Mouse (Mus musculus) c-Kit-positive CD71-negative TER-119-negative erythroid progenitor cells, embryonic 14.5 days (primary cell): ENCODE data around the gene Scyl1.

Experiments
- DNase-seq: peaks from one replicate; pipeline ENCODE4 v3.0.0-alpha.2; 2013; ENCODE audit warnings: low read depth

Scyl1 gene

GRCm38 (mm10) chr19:5742241-5742641, 29.0 kb downstream of the Scyl1 start:
- no peak for DNase-seq

DNA sequence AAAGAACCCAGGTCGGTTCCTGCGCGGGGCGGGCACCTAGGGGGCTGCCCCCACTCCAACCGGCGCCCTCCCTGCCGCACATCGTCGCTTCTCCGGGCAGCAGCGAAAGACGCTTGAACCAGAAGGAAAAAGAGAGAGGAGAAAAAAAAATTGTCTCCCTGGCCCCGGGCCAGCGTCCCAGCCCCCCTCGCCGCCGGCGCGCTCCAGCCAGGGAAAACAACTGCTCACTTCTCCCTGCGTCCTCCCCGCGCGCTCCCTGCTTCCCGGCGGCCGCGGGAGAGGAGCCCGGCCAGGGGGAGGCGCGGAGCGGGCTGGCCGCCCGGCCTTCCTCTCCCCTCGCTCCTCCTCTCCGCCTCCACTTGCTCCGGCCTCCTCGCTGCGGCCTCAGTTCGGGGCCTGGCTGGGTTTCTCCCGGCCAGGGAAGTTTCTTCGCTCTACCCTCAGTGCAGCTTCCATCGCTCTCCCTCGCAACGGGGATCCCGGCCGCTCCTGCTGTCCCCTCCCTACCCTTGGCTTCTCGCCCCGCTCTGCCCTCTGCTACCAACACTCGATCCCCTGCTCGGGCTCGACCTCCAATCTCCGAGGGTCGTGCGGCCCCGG, 29.5 kb downstream of the Scyl1 start:
- DNase-seq = no peak

DNA sequence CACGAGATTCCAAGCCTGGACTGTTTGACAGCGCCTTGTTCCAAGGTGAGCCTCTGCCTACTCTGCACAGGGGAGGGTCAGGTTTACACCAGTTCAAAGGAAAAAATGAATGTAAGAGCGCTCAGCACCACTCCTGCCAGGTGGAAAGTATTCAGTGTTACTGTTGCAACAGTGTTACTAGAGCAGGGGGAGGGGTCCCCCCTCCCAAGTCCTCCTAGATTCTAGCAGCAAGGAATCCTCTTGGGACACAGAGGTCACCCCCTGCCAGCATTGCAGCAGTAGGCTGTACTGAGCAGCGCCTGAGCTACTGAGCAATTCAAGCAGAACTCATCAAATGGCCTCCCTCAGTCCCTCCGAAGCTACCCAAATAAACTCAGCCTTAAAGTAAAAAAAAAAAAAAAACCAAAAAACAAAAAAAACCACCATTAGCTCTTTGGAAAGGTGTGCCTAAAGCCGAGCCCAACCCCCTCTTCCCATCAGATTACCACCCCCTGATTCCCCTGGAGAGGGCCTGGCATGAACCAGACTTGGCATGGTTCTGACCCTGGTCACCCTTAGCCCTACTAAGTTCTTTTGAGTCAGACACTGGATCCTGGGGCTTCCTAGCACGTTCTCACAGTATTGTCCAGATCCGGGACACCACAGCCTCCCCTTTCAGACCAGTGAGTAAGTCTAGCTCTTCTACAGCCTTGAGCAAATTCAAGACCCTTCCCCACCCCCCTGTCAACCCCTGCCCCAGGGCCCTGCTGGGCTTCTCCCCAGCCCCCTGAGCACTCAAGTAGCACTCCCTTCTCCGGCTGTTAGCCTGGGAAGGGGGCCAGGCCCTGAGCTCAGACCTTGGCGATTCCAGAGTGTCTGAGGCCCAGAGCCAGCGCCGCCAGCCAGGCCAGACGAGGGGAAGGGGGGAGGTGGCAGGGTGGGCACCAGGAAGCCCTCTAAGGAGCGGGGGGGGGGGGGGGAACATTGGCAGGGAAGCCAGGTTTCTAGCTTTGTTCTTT, 30.6 kb downstream of the Scyl1 start, which contains the start of gene Ltbp3:
Gene Ltbp3, plus strand, starts transcription at position 585 of the 998 bp plus-strand sequence.
- no peak for DNase-seq

GRCm38 (mm10) chr19:5739446-5739845, 31.8 kb downstream of the Scyl1 start:
- no peak for DNase-seq

DNA sequence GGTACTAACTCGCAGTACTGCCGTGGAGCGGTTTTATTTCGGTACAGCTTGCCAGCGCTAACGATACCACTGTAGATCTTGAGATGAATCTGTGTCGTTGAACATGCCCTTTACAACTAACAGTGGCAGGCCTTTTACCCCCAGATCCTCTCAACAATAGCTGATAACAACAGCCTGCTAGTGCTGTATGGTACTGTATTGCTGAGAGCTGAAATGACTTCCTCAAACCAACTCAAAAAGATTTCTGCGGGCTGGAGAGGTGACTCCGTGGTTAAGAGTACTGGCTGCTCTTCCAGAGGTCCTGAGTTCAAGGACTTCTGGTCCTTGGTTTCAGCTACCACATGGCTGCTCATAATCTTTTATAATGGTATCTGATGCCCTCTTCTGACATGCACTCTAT, 36.9 kb downstream of the Scyl1 start:
- no peak for DNase-seq

- peak; percentile 90 for DNase-seq
Measured at GRCm38 (mm10) chr19:5731264-5731978, 39.8 kb downstream of the Scyl1 start.

DNA sequence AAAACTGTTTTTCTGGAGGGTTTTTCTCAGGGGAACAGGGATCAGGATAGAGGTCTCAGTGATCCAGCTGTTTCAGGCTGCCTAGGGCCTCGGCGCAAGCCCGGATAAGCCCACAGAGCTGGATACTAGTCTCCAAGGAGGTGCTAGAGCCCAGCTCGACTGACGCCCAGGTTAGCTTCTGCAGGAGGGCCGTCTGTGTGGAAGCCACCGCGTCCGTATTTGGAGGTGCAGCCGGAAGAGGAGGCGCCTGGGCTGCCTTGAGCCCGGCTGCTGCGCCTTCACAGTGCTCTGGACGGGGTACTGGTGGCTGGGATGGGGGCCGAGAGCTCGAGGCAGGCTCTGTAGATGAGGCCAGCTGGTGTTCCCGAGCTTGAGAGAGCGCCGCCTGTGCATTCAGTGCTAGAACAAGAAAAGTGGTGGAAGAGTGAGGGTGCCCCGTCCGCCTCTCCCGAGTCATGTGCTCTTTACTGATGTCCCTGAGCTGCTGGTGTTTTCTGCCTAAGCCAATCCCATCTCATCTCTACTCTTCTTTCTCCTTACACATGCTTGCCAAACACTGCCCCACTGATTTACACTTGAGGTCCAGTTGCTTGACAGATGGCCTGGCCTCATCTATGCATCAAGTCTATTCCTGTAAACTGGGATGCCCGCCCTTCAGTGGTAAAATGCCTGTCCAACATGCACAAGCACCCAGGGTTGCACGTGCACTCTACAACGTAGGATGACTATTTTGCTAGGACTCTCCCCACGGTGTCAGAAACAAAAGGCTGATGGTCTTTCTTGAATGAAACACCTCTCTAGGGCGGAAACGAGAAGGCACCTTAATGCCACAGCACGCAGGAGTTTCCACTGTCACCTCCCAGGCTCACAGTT, 40.7 kb downstream of the Scyl1 start:
- no peak for DNase-seq

DNA sequence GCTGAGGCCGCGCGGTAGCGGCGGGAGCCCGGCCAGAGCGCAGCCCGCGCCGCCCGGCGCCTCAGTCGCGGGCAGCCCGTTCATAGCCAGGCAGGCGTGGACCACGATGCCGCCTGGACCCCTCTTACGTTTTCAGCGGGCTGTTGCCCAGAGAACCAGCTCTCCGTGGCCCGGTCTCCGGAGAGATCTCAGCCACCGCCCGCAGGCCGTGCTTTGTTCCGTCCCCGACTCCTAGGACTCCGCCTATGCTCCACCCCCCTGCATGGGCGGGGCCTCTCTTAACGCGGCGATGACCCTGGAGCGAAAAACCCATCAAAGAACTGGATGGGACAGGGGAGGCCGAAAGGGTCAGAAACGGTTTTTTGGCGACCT, 41.8 kb downstream of the Scyl1 start, which contains the start of gene Fam89b:
Gene Fam89b, minus strand, starts transcription at position 210 of the 372 bp plus-strand sequence.
- DNase-seq = peak; percentile 85

DNA sequence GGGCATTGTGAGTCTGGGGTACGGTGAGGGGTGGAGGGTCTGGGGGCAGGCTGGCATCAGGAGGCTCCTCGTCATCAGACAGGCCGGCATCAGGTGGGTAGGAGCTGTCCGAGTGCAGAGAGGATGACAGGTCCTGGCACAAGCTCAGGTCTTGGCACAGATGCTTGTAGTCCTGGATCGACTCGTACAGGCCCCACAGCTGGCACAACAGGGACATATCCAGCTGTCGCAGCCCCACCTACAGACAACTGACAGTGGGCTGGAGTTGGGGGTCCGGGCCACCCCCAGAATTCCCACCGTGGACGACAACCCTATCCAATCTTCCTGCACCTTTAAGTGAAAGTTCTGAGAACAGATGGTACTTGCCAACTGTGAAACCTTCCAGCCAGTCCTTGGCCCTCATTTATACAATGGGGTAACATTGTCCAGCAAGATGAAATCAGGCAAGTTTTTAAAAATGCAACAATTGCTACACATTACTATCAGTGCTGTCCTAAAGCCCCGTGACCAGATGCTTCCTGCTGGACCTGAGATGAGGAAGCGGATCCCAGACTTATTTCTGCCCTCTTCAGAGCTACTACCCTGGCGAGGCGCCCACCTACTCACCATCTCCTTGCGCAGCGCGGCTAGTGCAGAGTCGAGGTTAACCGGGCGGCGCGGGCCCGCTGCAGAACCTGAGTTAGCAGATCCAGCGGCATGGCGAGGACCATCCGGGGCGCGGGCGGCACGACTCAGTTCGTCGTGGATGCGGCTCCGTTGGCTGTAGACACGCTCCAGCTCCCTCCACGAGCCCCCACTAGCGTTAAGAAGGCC, 42.4 kb downstream of the Scyl1 start:
- no peak for DNase-seq

DNA sequence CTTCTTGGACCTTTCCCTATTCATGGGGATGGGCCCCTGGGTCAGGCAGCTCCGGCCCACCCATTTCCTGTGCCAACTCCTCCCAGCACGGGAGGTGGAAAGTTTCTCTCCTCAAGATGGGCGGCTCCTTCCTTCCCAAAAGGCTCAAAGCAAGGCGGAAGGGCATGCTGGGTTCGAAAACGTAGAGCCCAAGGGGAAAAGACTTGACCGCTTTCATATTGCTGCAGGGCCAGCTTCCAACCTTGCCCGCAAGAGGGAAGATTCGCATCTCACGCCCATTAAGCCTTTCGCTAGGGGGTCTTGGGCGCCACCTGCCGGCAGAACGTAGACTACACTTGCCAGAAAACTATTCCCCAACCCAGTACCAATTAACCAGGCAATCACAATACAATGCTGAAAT, 43.5 kb downstream of the Scyl1 start:
- peak; percentile 81 for DNase-seq

- DNase-seq = no peak
Measured at GRCm38 (mm10) chr19:5726961-5727578, 44.1 kb downstream of the Scyl1 start.

DNA sequence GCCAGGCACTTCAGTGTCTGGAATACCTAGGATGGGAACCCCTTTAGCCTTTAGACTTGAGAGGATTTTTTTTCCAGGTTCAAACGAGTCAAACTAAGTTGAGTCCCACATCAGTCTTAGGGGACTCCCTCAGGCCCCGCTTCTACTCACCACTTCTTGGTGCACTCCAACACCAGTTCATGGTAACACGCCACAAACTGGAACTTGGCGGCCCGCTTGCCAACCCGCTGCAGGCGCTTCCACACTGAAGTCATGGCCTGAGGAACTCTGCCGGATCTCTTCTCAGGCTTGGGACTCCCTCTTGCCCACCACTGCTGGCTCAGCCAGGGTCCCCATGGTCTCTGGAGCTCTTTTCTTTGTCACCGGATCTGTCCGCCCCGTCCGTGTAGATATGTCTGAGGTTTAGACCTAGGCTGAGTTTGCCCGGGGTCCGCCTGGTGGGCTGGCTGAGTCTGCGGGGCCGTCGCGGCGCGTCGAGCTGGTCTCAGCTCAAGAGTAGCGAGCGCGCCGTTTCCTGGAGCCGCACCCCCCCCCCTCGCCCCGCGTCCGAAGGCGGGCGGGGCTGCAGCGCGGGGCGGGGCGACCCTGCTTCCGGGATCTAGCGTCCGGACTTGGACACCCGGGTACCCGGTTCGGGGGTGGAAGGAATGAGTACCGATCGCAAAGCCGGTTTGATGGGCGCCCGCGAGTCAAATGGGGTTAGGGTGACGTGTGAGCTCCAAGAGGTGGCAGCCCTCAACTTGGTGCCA, 45.3 kb downstream of the Scyl1 start, which contains the start of gene Ehbp1l1:
Gene Ehbp1l1, minus strand, starts transcription at position 551 of the 749 bp plus-strand sequence.
- DNase-seq = peak; percentile 63

- no peak for DNase-seq
Measured at GRCm38 (mm10) chr19:5725029-5725707, 46.1 kb downstream of the Scyl1 start.

GRCm38 (mm10) chr19:5724549-5724941, 46.7 kb downstream of the Scyl1 start:
- DNase-seq = peak; percentile 86

- no peak for DNase-seq
Measured at GRCm38 (mm10) chr19:5723934-5724548, 47.2 kb downstream of the Scyl1 start.

DNA sequence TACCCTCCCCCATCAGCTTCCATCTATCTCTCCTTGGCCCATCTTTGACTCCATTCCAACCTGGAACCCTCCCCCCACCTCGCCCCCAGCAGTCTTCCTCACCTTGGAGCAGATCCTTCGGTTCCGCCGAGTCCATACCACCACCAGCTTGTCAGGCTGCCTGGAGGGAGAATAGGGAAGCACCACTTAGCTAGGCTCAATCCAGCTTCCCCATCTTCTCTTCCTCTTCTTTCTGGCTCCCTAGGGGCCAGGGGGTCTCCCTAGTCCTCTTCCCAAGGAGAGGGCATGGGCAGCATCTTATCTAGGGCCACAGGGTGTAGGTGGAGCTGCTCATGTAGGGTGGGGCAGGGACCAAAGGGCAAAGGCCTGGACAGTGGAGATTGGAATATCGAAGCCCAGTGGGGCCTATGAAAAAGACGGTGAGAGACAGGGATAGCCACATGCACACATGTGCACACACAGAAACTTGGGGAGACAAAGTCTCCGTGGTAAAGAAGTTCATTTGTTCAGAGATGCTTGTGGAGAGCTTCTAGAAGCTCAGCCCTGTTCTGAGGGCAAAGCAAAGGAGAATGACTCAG, 48.3 kb downstream of the Scyl1 start:
- no peak for DNase-seq

DNA sequence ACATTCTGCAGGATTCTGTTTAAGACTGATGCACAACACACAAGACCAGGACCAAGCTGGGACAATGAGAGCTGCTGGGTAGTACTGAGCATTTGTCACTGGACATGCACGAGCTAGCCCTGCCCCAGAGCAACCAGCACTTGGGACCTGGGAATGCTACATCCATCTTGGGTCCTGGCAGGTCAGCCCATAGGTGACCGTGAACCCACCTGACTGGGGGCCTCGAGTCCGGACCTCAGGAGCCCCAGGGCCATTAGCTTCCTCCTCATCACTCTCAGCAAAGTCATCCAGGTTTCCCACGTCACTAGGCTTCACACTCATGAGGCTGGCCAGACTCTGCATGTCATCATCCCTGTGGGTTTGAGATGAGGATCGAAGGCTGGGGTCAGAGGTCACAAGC, 50.0 kb downstream of the Scyl1 start:
- DNase-seq = no peak

DNA sequence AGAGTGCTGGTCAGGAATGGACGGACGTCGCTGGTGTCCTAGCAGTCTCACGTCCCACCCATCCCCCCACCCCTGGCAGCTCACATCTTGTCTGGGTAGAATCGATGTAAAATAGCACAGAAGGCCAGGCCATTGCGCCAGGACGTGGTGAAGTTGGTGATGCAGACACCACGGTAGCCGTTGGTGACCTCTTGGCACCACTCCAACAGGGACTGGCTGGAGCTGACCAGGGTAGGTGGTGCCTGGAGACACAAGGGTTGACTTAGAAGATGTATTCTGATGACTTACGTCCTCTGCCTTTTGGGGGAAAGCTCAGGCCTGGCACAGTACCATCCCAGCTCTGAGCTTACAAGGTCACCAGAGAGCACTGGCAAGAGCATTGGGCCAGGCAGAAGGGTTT, 54.3 kb downstream of the Scyl1 start:
- no peak for DNase-seq
